Mouse (Mus musculus) liver, embryonic 11.5 days (tissue): ENCODE measurements around the gene Rdh5. TPM values are rescaled to one million over a fixed set of nuclear protein-coding genes. Genes with fewer than 3 reads are reported as not detected.

ENCODE experiments used
- ATAC-seq: fragments of 200-750 bp; cut with Nextera tagmentation; replicated peaks from 2 replicates; pipeline ENCODE4 v1.8.0; 2017; ENCODE audit warnings: moderate number of reproducible peaks, mild to moderate bottlenecking, moderate TSS enrichment, moderate library complexity; ENCODE audit not compliant: low FRiP score
- DNase-seq: peaks from one replicate; pipeline ENCODE4 v3.0.0-alpha.2; 2017; ENCODE audit warnings: low spot score
- H3K27ac ChIP-seq: fragments of 300-500 bp; sonication (generic); 2 replicates; pipeline ENCODE4 v1.5.1; 2014; ENCODE audit warnings: mild to moderate bottlenecking, low read depth, low read length, control low read depth
- H3K27me3 ChIP-seq: fragments of 300-500 bp; sonication (generic); replicated peaks from 2 replicates; pipeline ENCODE4 v1.6.1; 2014; ENCODE audit warnings: low read length, mixed read lengths; ENCODE audit not compliant: control insufficient read depth, insufficient read depth
- H3K36me3 ChIP-seq: fragments of 300-500 bp; sonication (generic); 2 replicates; pipeline ENCODE4 v1.6.1; 2014; ENCODE audit warnings: mild to moderate bottlenecking, low read length, moderate library complexity, mixed read lengths; ENCODE audit not compliant: control insufficient read depth, insufficient read depth
- H3K4me1 ChIP-seq: fragments of 300-500 bp; sonication (generic); replicated peaks from 2 replicates; pipeline ENCODE4 v1.6.1; 2014; ENCODE audit warnings: low read length, mixed read lengths; ENCODE audit not compliant: control insufficient read depth, insufficient read depth
- H3K4me2 ChIP-seq: fragments of 300-500 bp; sonication (generic); 2 replicates; pipeline ENCODE4 v1.6.1; 2014; ENCODE audit warnings: mild to moderate bottlenecking, control low read depth, moderate library complexity
- H3K4me3 ChIP-seq: fragments of 300-500 bp; sonication (generic); 2 replicates; pipeline ENCODE4 v1.5.1; 2014; ENCODE audit warnings: low read depth, low read length, control low read depth
- H3K9ac ChIP-seq: fragments of 300-500 bp; sonication (generic); 2 replicates; pipeline ENCODE4 v1.6.1; 2014; ENCODE audit warnings: low read depth, low read length, control low read depth
- H3K9me3 ChIP-seq: fragments of 300-500 bp; sonication (generic); 2 replicates; pipeline ENCODE4 v1.6.1; 2016; ENCODE audit warnings: low read length, inconsistent platforms, mixed read lengths; ENCODE audit not compliant: control insufficient read depth
- WGBS: fragments of 180-500 bp; shearing (Covaris S2); extraction: QIAGEN DNeasy Blood & Tissue Kit; methylation state at CpG from one replicate; pipeline ENCODE4 v1.1.7; 2014; 5-methylcytosine and 5-hydroxymethylcytosine counted together
- polyA plus RNA-seq: library from polyadenylated mRNA; unstranded; fragments of >200 nt; fragmentation: Nextera tagmentation; extraction: Ambion mirVana; gene quantifications from 2 replicates; pipeline ENCODE4 v1.2.1, GENCODE M21; 2014

Gene Rdh5
- polyA plus RNA-seq, 1 experiment from 2014 or later, result 13.1 TPM

GRCm38 (mm10) chr10:128908778-128909448 is 13.8 kb downstream of the Rdh5 start:
- H3K4me1 ChIP-seq, result peaks cover 5% of the 10 kb centered on the region
- no peaks in the 10 kb centered on the region for H3K9me3 ChIP-seq
- peaks cover 3% of the 10 kb centered on the region; the same call in 1 of the 2 replicates for H3K36me3 ChIP-seq
- no peak overlapping the region for H3K27ac ChIP-seq
- ATAC-seq (no peak), DNase-seq (no peak)
- H3K9ac ChIP-seq, result peak overlapping the region; percentile 65
- WGBS, result 68% methylated on average over 13 of the region's 13 CpGs
- H3K4me2 ChIP-seq, result peak overlapping the region; percentile 86
- H3K27me3 ChIP-seq, result peaks cover 3% of the 10 kb centered on the region; the same call in 1 of the 2 replicates
- H3K4me3 ChIP-seq, result peak overlapping the region; percentile 71

- ATAC-seq, result no peak
- WGBS, result 74% methylated on average over 5 of the region's 5 CpGs
Measured at GRCm38 (mm10) chr10:128904812-128905211, 17.9 kb downstream of the Rdh5 start.

GRCm38 (mm10) chr10:128902409-128902988 is 20.2 kb downstream of the Rdh5 start:
- Histone ChIP-seq H3K9me3 (no peaks in the 10 kb centered on the region), H3K27me3 (no peaks in the 10 kb centered on the region; the same call in 1 of the 2 replicates), H3K4me3 (no peak overlapping the region), H3K9ac (no peak overlapping the region), H3K4me2 (no peak overlapping the region), H3K4me1 (no peaks in the 10 kb centered on the region), H3K36me3 (no peaks in the 10 kb centered on the region), H3K27ac (no peak overlapping the region)
- 60% methylated on average over 3 of the region's 3 CpGs for whole genome bisulfite sequencing
- ATAC-seq (no peak), DNase-seq (no peak)

More at GRCm38 (mm10) chr10:128904812-128905211, 17.9 kb downstream of the Rdh5 start:
- Histone ChIP-seq H3K27ac (no peak overlapping the region), H3K4me1 (no peaks in the 10 kb centered on the region; the same call in 1 of the 2 replicates), H3K9me3 (no peaks in the 10 kb centered on the region), H3K4me3 (no peak overlapping the region), H3K9ac (no peak overlapping the region), H3K27me3 (peaks cover 3% of the 10 kb centered on the region; the same call in 1 of the 2 replicates), H3K4me2 (no peak overlapping the region), H3K36me3 (no peaks in the 10 kb centered on the region)
- no peak for DNase-seq

GRCm38 (mm10) chr10:128901409-128901808 is 21.3 kb downstream of the Rdh5 start:
- no peak overlapping the region for H3K27ac ChIP-seq
- H3K4me2 ChIP-seq, result no peak overlapping the region
- peaks cover 7% of the 10 kb centered on the region for H3K27me3 ChIP-seq
- H3K4me1 ChIP-seq, result no peaks in the 10 kb centered on the region
- DNase-seq (no peak), ATAC-seq (peak; percentile 37; the same call in 1 of the 2 replicates)
- WGBS, result 53% methylated on average over 1 of the region's 1 CpGs
- H3K9me3 ChIP-seq, result no peaks in the 10 kb centered on the region
- no peaks in the 10 kb centered on the region for H3K36me3 ChIP-seq
- no peak overlapping the region for H3K9ac ChIP-seq
- H3K4me3 ChIP-seq, result no peak overlapping the region

GRCm38 (mm10) chr10:128900698-128901097 is 22.0 kb downstream of the Rdh5 start, which contains the start of gene Cd63:
Gene Cd63, plus strand, starts transcription at chr10:128900989.
- Histone ChIP-seq H3K9me3 (no peaks in the 10 kb centered on the region), H3K4me2 (no peak within 1 kb of the TSS), H3K4me3 (no peak within 1 kb of the TSS), H3K4me1 (no peaks in the 10 kb centered on the region; the same call in 1 of the 2 replicates), H3K27ac (no peak within 1 kb of the TSS), H3K27me3 (peaks cover 14% of the 10 kb centered on the region), H3K9ac (no peak within 1 kb of the TSS), H3K36me3 (no peaks in the 10 kb centered on the region)
- ATAC-seq (peak; percentile 35; the same call in 1 of the 2 replicates), DNase-seq (no peak)
- 86% methylated on average over 3 of the region's 3 CpGs for WGBS

GRCm38 (mm10) chr10:128899759-128900490 is 22.8 kb downstream of the Rdh5 start:
- 60% methylated on average over 6 of the region's 6 CpGs for WGBS
- H3K9ac ChIP-seq, result no peak overlapping the region
- H3K4me2 ChIP-seq, result no peak overlapping the region
- H3K27me3 ChIP-seq, result peaks cover 18% of the 10 kb centered on the region
- no peaks in the 10 kb centered on the region for H3K9me3 ChIP-seq
- no peak for DNase-seq
- no peaks in the 10 kb centered on the region; the same call in 1 of the 2 replicates for H3K4me1 ChIP-seq
- H3K36me3 ChIP-seq, result no peaks in the 10 kb centered on the region
- no peak overlapping the region for H3K4me3 ChIP-seq
- no peak overlapping the region for H3K27ac ChIP-seq
- no peak for ATAC-seq

- no peak for DNase-seq
Measured at GRCm38 (mm10) chr10:128897501-128897900, 25.2 kb downstream of the Rdh5 start.

GRCm38 (mm10) chr10:128896807-128897206 is 25.9 kb downstream of the Rdh5 start:
- Histone ChIP-seq H3K4me1 (no peaks in the 10 kb centered on the region; the same call in 1 of the 2 replicates), H3K9me3 (no peaks in the 10 kb centered on the region), H3K27ac (no peak overlapping the region), H3K9ac (no peak overlapping the region), H3K4me2 (no peak overlapping the region), H3K4me3 (no peak overlapping the region), H3K36me3 (no peaks in the 10 kb centered on the region), H3K27me3 (peaks cover 35% of the 10 kb centered on the region)
- 30% methylated on average over 1 of the region's 1 CpGs for WGBS
- DNase-seq (no peak), ATAC-seq (no peak)

More at GRCm38 (mm10) chr10:128897501-128897900, 25.2 kb downstream of the Rdh5 start:
- H3K9me3 ChIP-seq, result no peaks in the 10 kb centered on the region
- H3K4me3 ChIP-seq, result no peak overlapping the region
- H3K27me3 ChIP-seq, result peaks cover 30% of the 10 kb centered on the region
- H3K27ac ChIP-seq, result no peak overlapping the region
- H3K4me1 ChIP-seq, result no peaks in the 10 kb centered on the region; the same call in 1 of the 2 replicates
- no peak for ATAC-seq
- 13% methylated on average over 1 of the region's 1 CpGs for WGBS
- H3K4me2 ChIP-seq, result no peak overlapping the region
- H3K9ac ChIP-seq, result no peak overlapping the region
- H3K36me3 ChIP-seq, result no peaks in the 10 kb centered on the region
